Comparison of ENCODE assay signal across 8 mouse cellular contexts in the genomic region with DNA sequence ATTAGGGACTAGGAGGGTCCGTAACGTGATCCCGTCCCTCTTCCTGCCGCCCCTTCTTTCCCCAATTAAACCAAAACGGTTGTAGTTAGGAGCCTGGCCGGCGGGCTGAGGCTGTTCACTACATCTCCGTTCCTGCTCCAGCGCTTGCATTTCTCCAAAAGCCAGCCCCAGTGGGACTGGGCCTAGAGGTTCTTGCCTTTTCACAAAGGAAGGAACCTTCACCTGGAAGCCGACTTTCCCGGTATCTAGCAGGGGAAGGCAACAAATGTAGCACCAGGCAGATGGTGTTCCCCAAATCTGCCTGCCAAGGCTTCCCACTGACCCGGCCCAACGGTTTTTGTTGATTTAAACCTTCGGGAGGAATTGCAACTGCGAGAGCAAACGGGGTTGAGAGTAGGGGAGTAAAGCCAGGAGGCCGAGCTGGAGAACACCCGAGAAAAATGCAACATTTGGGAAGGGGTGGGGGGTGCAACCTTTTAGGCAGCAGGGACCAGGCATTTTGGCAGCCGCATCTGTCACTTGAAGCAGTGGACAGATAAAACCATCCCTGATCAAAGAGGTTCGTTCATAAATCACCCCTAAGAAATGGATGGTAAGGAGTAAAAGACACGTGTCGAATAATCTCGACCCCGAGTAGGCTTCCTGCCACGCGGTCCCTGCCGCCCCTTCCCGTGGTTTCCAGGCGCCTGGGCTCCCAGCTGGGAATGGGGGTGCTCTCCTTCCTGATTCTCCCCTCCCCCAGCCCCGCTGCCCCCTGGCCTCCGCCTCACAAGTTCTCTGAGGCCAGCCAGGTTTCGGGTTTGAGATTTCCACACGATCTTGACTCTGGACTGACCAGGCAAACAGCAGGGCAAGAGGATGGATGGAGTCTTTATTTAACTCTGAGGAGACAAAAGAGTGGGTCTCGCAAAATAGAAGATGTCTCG. TPM values are rescaled to one million over a fixed set of nuclear protein-coding genes. Genes with fewer than 3 reads are reported as not detected.
DNase-seq lines count a peak whose midpoint lies in the region; ATAC-seq and TF ChIP-seq lines count a peak whose summit lies in the region.

No protein-coding gene starts in this region.

- H3K9me3 ChIP-seq in ES-E14 (ENCODE audit: control insufficient read depth, insufficient read depth, low read depth, low read length), result no peaks in the 10 kb centered on the region
- no peaks in the 10 kb centered on the region for H3K9me3 ChIP-seq in forebrain, embryonic 16.5 days (ENCODE audit: control insufficient read depth, low read length)
- H3K9me3 ChIP-seq in limb, embryonic 13.5 days, result no peaks in the 10 kb centered on the region

- H3K4me1 ChIP-seq in ES-E14 (ENCODE audit: control insufficient read depth in 2 of 2, insufficient read depth in 2 of 2, low read length in 2 of 2, poor library complexity in 1 of 2), result peaks cover 0 to 6% of the 10 kb centered on the region in 2 experiments; a peak in 1 of 4 replicates
- peaks cover 9% of the 10 kb centered on the region for H3K4me1 ChIP-seq in forebrain, embryonic 16.5 days (replicated peaks; ENCODE audit: control insufficient read depth, insufficient read depth, low read length)
- H3K4me1 ChIP-seq in limb, embryonic 13.5 days, result peaks cover 62% of the 10 kb centered on the region

- peak; percentile 36 for DNase-seq in gastrocnemius, adult 2 months
- DNase-seq in gastrocnemius, postnatal 36 days, result no peak
- DNase-seq in ES-E14 (ENCODE audit: low read depth, low spot score), result peak; percentile 11
- DNase-seq in testis, postnatal 14 days (ENCODE audit: low spot score), result peak; percentile 23
- no peak for DNase-seq in urinary bladder, postnatal 25 days (ENCODE audit: low spot score)
- no peak for DNase-seq in thymus, postnatal 0 days (ENCODE audit: low spot score)

- H3K36me3 ChIP-seq in ES-E14 (ENCODE audit: control insufficient read depth, insufficient read depth, low read length, poor library complexity, severe bottlenecking), result no peaks in the 10 kb centered on the region
- no peaks in the 10 kb centered on the region for H3K36me3 ChIP-seq in forebrain, embryonic 16.5 days (ENCODE audit: control insufficient read depth, insufficient read depth)
- peaks cover 7% of the 10 kb centered on the region; the same call in 1 of the 2 replicates for H3K36me3 ChIP-seq in limb, embryonic 13.5 days

- under 1% methylated on average over 35 of the region's 35 CpGs for WGBS in forebrain, embryonic 16.5 days
- WGBS in limb, embryonic 13.5 days, result 1% methylated on average over 35 of the region's 35 CpGs

- H3K4me2 ChIP-seq in forebrain, embryonic 16.5 days (ENCODE audit: low read length), result peak overlapping the region; percentile 16; the same call in 1 of the 2 replicates
- H3K4me2 ChIP-seq in limb, embryonic 13.5 days (replicated peaks), result peak overlapping the region; percentile 80

- intact Hi-C loops in gastrocnemius, adult 2 months (cut with DNase I), result no loop called here
- intact Hi-C loops in gastrocnemius, postnatal 36 days (cut with DNase I), result no loop called here

- peak; percentile 16; the same call in 1 of the 2 replicates for ATAC-seq in forebrain, embryonic 16.5 days
- peak; percentile 22; the same call in 1 of the 2 replicates for ATAC-seq in limb, embryonic 13.5 days (ENCODE audit: low FRiP score, low read depth)

- H3K4me3 ChIP-seq in gastrocnemius, adult 2 months, result peak overlapping the region; percentile 64
- peak overlapping the region in 1 of 2 experiments; percentile 19; a peak in 2 of 4 replicates for H3K4me3 ChIP-seq in ES-E14 (ENCODE audit: insufficient read depth in 1 of 2, low read depth in 1 of 2, low read length in 2 of 2, poor library complexity in 1 of 2, severe bottlenecking in 1 of 2)
- H3K4me3 ChIP-seq in forebrain, embryonic 16.5 days (replicated peaks; ENCODE audit: low read length), result no peak overlapping the region
- H3K4me3 ChIP-seq in limb, embryonic 13.5 days, result peak overlapping the region; percentile 43

- peak overlapping the region; percentile 65 for H3K27ac ChIP-seq in gastrocnemius, adult 2 months
- no peak overlapping the region for H3K27ac ChIP-seq in ES-E14 (ENCODE audit: insufficient read depth, low read depth, low read length, poor library complexity, severe bottlenecking)
- H3K27ac ChIP-seq in forebrain, embryonic 16.5 days (ENCODE audit: low read length), result no peak overlapping the region
- H3K27ac ChIP-seq in limb, embryonic 13.5 days, result peak overlapping the region; percentile 90

- in situ Hi-C loops in ES-E14 (cut with MboI; ENCODE audit: low sequenced_read_pairs in 2 of 2, unreplicated experiment in 2 of 2), result no loop called here

- peaks cover 66% of the 10 kb centered on the region for H3K27me3 ChIP-seq in forebrain, embryonic 16.5 days (replicated peaks; ENCODE audit: control insufficient read depth, insufficient read depth, low read length)
- H3K27me3 ChIP-seq in limb, embryonic 13.5 days, result peaks cover 15% of the 10 kb centered on the region; the same call in 1 of the 2 replicates

- TF ChIP-seq CTCF in gastrocnemius, adult 2 months (IDR thresholded peaks at IDR 0.05), result no peak

- no peak overlapping the region for H3K9ac ChIP-seq in ES-E14 (ENCODE audit: insufficient read depth, low read depth, low read length, poor library complexity, severe bottlenecking)
- no peak overlapping the region for H3K9ac ChIP-seq in forebrain, embryonic 16.5 days (replicated peaks; ENCODE audit: low read depth, low read length)
- peak overlapping the region; percentile 66 for H3K9ac ChIP-seq in limb, embryonic 13.5 days

TF ChIP-seq in ES-E14, 5 proteins besides CTCF, POLR2A, EP300 and RAD21:
- no peak for TF ChIP-seq HCFC1 (IDR thresholded peaks at IDR 0.05; ENCODE audit: borderline replicate concordance, insufficient read depth, low read length)
- TF ChIP-seq ZNF384 (IDR thresholded peaks at IDR 0.05; ENCODE audit: low read depth, low read length), result no peak
- TF ChIP-seq ZC3H11A (IDR thresholded peaks at IDR 0.05; ENCODE audit: borderline replicate concordance, low read depth, low read length), result no peak
- no peak for TF ChIP-seq MAFK (IDR thresholded peaks at IDR 0.05; ENCODE audit: insufficient read depth, low read depth, low read length)
- no peak for TF ChIP-seq CHD2 (IDR thresholded peaks at IDR 0.05; ENCODE audit: low read depth, low read length)

RNA-seq across cellular contexts. Expression of a gene that starts 9.3 kb away (rescaled TPM):
- 1 to 10 TPM in 1 of 2 experiments, under 1 TPM in 1; 0.92 to 1.3 TPM for total RNA-seq in gastrocnemius, adult 2 months (2021)
- 1 to 10 TPM; 1.1 to 1.5 TPM for total RNA-seq in gastrocnemius, postnatal 36 days (2021)
- 2.6 and 6.8 TPM in 2 replicates for total RNA-seq in ES-E14 (2012; rRNA removed)
- 0.51 and 0.58 TPM in 2 replicates for polyA plus RNA-seq in forebrain, embryonic 16.5 days (2015; fragmentation: Nextera tagmentation; extraction: Ambion mirVana)
- 46.6 and 48.6 TPM in 2 replicates for polyA plus RNA-seq in limb, embryonic 13.5 days (2015; fragmentation: Nextera tagmentation; extraction: Ambion mirVana)
- polyA plus RNA-seq in thymus, postnatal 0 days (2015; fragmentation: Nextera tagmentation; extraction: Ambion mirVana), result 0.40 and 0.64 TPM in 2 replicates

RNA-seq across cellular contexts. Expression of a gene that starts 38.5 kb away (rescaled TPM):
- total RNA-seq in gastrocnemius, adult 2 months (2021), result not detected
- not detected for total RNA-seq in gastrocnemius, postnatal 36 days (2021)
- total RNA-seq in ES-E14 (2012; rRNA removed), result not detected in 2 replicates
- not detected in 2 replicates for polyA plus RNA-seq in forebrain, embryonic 16.5 days (2015; fragmentation: Nextera tagmentation; extraction: Ambion mirVana)
- polyA plus RNA-seq in limb, embryonic 13.5 days (2015; fragmentation: Nextera tagmentation; extraction: Ambion mirVana), result not detected in 2 replicates
- polyA plus RNA-seq in thymus, postnatal 0 days (2015; fragmentation: Nextera tagmentation; extraction: Ambion mirVana), result not detected in 2 replicates

Comparison
In these comparisons a context has a peak if more than half of its experiments do, and no peak if none do; other contexts are left out.
1. DNase-seq: peak in gastrocnemius, adult 2 months (single experiment), ES-E14 (single experiment) and testis, postnatal 14 days (single experiment); none in gastrocnemius, postnatal 36 days (0 of 2), urinary bladder, postnatal 25 days (single experiment) and thymus, postnatal 0 days (single experiment).
2. H3K27ac ChIP-seq: peak in gastrocnemius, adult 2 months (single experiment) and limb, embryonic 13.5 days (single experiment); none in ES-E14 (single experiment) and forebrain, embryonic 16.5 days (single experiment).